Comparison of ENCODE assay signal across 8 mouse cellular contexts in genomic region chr7:110432301-110432700, GRCm38 (mm10).
DNase-seq lines count a peak whose midpoint lies in the region; ATAC-seq and TF ChIP-seq lines count a peak whose summit lies in the region.

No protein-coding gene starts in this region.

- 25% methylated on average over 4 of the region's 4 CpGs for WGBS in midbrain, embryonic 11.5 days
- WGBS in midbrain, embryonic 15.5 days: 19% methylated on average over 4 of the region's 4 CpGs
- 26% methylated on average over 4 of the region's 4 CpGs for WGBS in midbrain, postnatal 0 days

- no peak overlapping the region for H3K4me2 ChIP-seq in midbrain, embryonic 11.5 days
- H3K4me2 ChIP-seq in midbrain, embryonic 15.5 days: no peak overlapping the region
- H3K4me2 ChIP-seq in midbrain, postnatal 0 days (ENCODE audit: low read depth, low read length, poor library complexity, severe bottlenecking): no peak overlapping the region

- H3K27ac ChIP-seq in midbrain, embryonic 11.5 days (ENCODE audit: low read depth, low read length): no peak overlapping the region
- no peak overlapping the region for H3K27ac ChIP-seq in midbrain, embryonic 15.5 days
- no peak overlapping the region for H3K27ac ChIP-seq in midbrain, postnatal 0 days (ENCODE audit: low read depth, low read length)

- no peak for ATAC-seq in midbrain, embryonic 11.5 days (ENCODE audit: low FRiP score)
- ATAC-seq in midbrain, embryonic 15.5 days (replicated peaks): no peak
- ATAC-seq in midbrain, postnatal 0 days (ENCODE audit: low FRiP score): no peak

- intact Hi-C loops in heart, postnatal 36 days (cut with DNase I): loop anchor here (1.0 to 10.0 kb wide), 3 partner anchors 145 to 348 kb away; no protein-coding TSS in a partner anchor

- H3K9me3 ChIP-seq in midbrain, embryonic 11.5 days (ENCODE audit: control insufficient read depth, low read length): no peaks in the 10 kb centered on the region
- no peaks in the 10 kb centered on the region for H3K9me3 ChIP-seq in midbrain, embryonic 15.5 days
- H3K9me3 ChIP-seq in midbrain, postnatal 0 days (ENCODE audit: low read length): no peaks in the 10 kb centered on the region

- no peaks in the 10 kb centered on the region for H3K4me1 ChIP-seq in midbrain, embryonic 11.5 days (ENCODE audit: control insufficient read depth, insufficient read depth, low read length)
- no peaks in the 10 kb centered on the region for H3K4me1 ChIP-seq in midbrain, embryonic 15.5 days
- no peaks in the 10 kb centered on the region for H3K4me1 ChIP-seq in midbrain, postnatal 0 days (ENCODE audit: insufficient read depth, low read length)

- no peak overlapping the region for H3K9ac ChIP-seq in midbrain, embryonic 11.5 days (ENCODE audit: low read length)
- no peak overlapping the region for H3K9ac ChIP-seq in midbrain, embryonic 15.5 days
- no peak overlapping the region for H3K9ac ChIP-seq in midbrain, postnatal 0 days (replicated peaks; ENCODE audit: low read length, poor library complexity, severe bottlenecking)

- H3K36me3 ChIP-seq in midbrain, embryonic 11.5 days (ENCODE audit: control insufficient read depth, insufficient read depth, low read length): 0 out of 2 replicates have a peak, but pooled peaks cover 4% of the 10 kb centered on the region
- peaks cover 4% of the 10 kb centered on the region; the same call in 1 of the 2 replicates for H3K36me3 ChIP-seq in midbrain, embryonic 15.5 days (replicated peaks)
- no peaks in the 10 kb centered on the region for H3K36me3 ChIP-seq in midbrain, postnatal 0 days (ENCODE audit: insufficient read depth, low read length)

- TF ChIP-seq CTCF in midbrain, postnatal 0 days (IDR thresholded peaks at IDR 0.05): peak; percentile 87

- peak; percentile 86 for DNase-seq in midbrain, embryonic 11.5 days (ENCODE audit: low spot score, missing footprints)
- peak; percentile 9 for DNase-seq in WW6 (ENCODE audit: low read depth, low spot score)
- DNase-seq in cerebellum, postnatal 25 days: peak; percentile 49 to 78
- peak; percentile 53 to 57 for DNase-seq in heart, postnatal 36 days
- DNase-seq in left cerebral cortex, adult 11 months (ENCODE audit: low spot score): peak; percentile 50
- peak; percentile 70 for DNase-seq in midbrain, postnatal 0 days (ENCODE audit: low spot score)
- DNase-seq in thymus, postnatal 14 days: peak; percentile 63

- no peaks in the 10 kb centered on the region for H3K27me3 ChIP-seq in midbrain, embryonic 11.5 days (ENCODE audit: control insufficient read depth, insufficient read depth, low read length)
- no peaks in the 10 kb centered on the region for H3K27me3 ChIP-seq in midbrain, embryonic 15.5 days (replicated peaks)
- H3K27me3 ChIP-seq in midbrain, postnatal 0 days (ENCODE audit: insufficient read depth, low read length): no peaks in the 10 kb centered on the region

- H3K4me3 ChIP-seq in midbrain, embryonic 11.5 days (ENCODE audit: low read depth, low read length): no peak overlapping the region
- H3K4me3 ChIP-seq in midbrain, embryonic 15.5 days: no peak overlapping the region
- H3K4me3 ChIP-seq in midbrain, postnatal 0 days (ENCODE audit: low read depth, low read length): no peak overlapping the region

Comparison
In these comparisons a context has a peak if more than half of its experiments do, and no peak if none do; other contexts are left out.
1. DNase-seq: peak in every context shown above with its lines; median percentile 86 in midbrain, embryonic 11.5 days; 70 in midbrain, postnatal 0 days; 64 in cerebellum, postnatal 25 days; 63 in thymus, postnatal 14 days; 55 in heart, postnatal 36 days; 50 in left cerebral cortex, adult 11 months; 9 in WW6.